Mouse (Mus musculus): ENCODE measurements around the gene Gm7247.

GRCm38 (mm10) chr14:51382805-51383204 is 21.2 kb downstream of the Gm7247 start:
- TF ChIP-seq USF1 (IDR thresholded peaks at IDR 0.05; ENCODE audit: low read depth, low read length): no peak
- TF ChIP-seq GABPA (IDR thresholded peaks at IDR 0.05; ENCODE audit: low read depth, low read length): no peak
- no peak for TF ChIP-seq CHD2 (IDR thresholded peaks at IDR 0.05; ENCODE audit: low read length)
- no peak for TF ChIP-seq CTCF (IDR thresholded peaks at IDR 0.05 in 2 of 3, conservative IDR thresholded peaks at IDR 0.05 in 1 of 3; ENCODE audit: control insufficient read depth in 1 of 3, insufficient read depth in 1 of 3, low read depth in 2 of 3, low read length in 3 of 3, poor library complexity in 1 of 3, severe bottlenecking in 1 of 3)
- TF ChIP-seq POLR2A (IDR thresholded peaks at IDR 0.05; ENCODE audit: control insufficient read depth in 1 of 2, insufficient read depth in 1 of 2, low read depth in 1 of 2, low read length in 2 of 2, poor library complexity in 1 of 2): no peak
- TF ChIP-seq HCFC1 (IDR thresholded peaks at IDR 0.05; ENCODE audit: low read depth, low read length): no peak
- no peak for TF ChIP-seq POLR2AphosphoS2 (IDR thresholded peaks at IDR 0.05; ENCODE audit: low read length)
- TF ChIP-seq ZC3H11A (IDR thresholded peaks at IDR 0.05; ENCODE audit: low read depth, low read length): no peak
- no peak for TF ChIP-seq ELF1 (IDR thresholded peaks at IDR 0.05; ENCODE audit: low read depth, low read length)
- TF ChIP-seq MAX (IDR thresholded peaks at IDR 0.05; ENCODE audit: low read length): no peak

Measured in MEL (cell line).